Mouse (Mus musculus) megakaryocyte, embryonic 14.5 days (primary cell): ENCODE measurements around the gene Otx2.

Experiments used
- FLI1 ChIP-seq: IDR thresholded peaks from 2 replicates; pipeline ENCODE4 v1.6.1; 2012; ENCODE audit warnings: low read length, inconsistent platforms, mixed read lengths
- GATA1 ChIP-seq: IDR thresholded peaks from 3 replicates; pipeline ENCODE4 v1.6.1; 2012; ENCODE audit warnings: mixed read lengths, low read length, inconsistent platforms, borderline replicate concordance

DNA sequence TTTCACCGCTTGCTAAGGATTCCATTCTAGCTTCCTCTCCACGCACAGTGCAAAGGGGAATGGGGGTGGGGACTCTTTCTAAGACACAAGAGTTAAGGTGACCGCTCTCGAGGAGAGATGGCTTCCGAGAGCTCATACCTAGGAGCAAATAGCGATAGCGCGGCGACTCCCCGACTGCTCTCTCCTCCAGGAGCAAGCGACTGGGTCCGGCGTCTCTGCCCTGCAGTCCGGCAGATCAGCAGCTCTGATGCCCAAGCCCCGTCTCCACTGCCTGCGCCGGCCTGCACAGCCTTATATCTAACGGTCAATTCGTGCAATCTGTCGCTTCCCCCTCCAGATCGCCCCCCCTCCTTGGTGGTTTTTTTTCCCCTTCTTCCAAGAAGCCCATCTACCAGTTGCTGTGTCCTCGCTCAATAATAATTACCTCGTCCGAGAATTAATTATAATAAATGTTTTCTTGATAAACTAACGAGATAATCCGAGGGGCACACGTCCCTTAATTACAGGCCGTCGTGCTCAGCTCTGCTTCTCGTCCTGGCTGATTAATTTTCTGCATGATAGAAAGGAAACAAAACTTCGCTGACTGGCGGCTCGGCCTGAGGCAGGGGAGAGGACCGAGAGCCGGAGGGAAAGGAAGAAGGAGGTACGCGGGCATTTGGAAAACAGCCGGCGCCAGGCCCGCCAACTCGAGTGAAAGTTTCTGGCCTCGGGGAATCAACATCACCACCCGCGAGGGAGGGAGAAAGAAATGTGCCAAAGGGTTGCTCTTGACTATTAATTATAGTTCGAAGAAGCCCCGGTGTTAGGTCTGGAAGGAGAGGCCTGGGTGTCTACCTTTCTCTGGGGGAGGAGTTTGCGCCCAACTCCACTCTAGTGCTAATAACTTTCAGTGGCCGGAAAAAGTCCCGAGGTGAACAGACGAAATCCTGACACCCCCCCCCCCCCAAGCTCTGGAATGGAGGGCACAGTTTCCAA lies 8.5 kb downstream of the Otx2 start:
- TF ChIP-seq GATA1, result no peak
- TF ChIP-seq FLI1, result no peak
